Mouse (Mus musculus): Measurements from ENCODE around the gene Ube2v1.

DNA sequence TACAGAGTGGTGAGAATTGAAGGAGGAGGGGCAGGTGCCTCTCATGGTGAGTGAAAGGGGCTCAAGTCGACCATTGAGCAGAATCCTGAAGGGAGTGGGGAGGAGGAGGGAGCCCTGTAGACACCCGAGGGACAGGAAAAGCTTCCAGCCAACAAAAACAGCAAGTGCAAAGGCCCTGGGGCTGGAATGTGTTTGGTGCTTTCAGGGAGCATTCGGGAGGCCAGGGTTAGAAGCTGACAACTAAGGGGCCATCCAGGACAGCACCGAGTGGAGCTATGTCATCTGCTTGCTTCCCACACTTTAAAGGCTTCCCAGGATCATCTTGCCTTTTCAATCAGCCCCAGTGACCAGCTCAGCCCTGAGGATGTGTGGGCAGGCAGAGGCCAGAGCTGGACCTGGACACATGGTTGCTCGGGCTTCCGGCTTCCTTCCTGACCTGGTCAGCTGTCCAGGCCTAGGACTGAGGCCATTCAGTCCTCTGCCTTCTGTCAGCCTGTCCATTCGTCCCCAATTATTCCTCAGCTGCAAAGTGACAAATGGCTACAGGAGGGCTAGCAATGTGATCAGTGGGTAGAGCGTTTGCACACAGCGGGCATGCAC, 54.6 kb downstream of the Ube2v1 start:
- TF ChIP-seq POLR2A (IDR thresholded peaks at IDR 0.05; ENCODE audit: low read depth, low read length) = no peak
- no peak for TF ChIP-seq CTCF (IDR thresholded peaks at IDR 0.05; ENCODE audit: borderline replicate concordance, insufficient read depth, low read length)

All from embryonic fibroblast, embryonic 13.5 days (primary cell).